Mouse (Mus musculus) stomach, postnatal 0 days (tissue): ENCODE results near the gene Kat8.

Experiments
- CTCF ChIP-seq: IDR thresholded peaks from 2 replicates; pipeline ENCODE4 v1.5.1; 2016; ENCODE audit warnings: antibody characterized with exemption, low read depth, mild to moderate bottlenecking, moderate library complexity
- EP300 ChIP-seq: optimal IDR thresholded peaks from 2 replicates; pipeline ENCODE3; 2016; ENCODE audit warnings: antibody characterized with exemption

DNA sequence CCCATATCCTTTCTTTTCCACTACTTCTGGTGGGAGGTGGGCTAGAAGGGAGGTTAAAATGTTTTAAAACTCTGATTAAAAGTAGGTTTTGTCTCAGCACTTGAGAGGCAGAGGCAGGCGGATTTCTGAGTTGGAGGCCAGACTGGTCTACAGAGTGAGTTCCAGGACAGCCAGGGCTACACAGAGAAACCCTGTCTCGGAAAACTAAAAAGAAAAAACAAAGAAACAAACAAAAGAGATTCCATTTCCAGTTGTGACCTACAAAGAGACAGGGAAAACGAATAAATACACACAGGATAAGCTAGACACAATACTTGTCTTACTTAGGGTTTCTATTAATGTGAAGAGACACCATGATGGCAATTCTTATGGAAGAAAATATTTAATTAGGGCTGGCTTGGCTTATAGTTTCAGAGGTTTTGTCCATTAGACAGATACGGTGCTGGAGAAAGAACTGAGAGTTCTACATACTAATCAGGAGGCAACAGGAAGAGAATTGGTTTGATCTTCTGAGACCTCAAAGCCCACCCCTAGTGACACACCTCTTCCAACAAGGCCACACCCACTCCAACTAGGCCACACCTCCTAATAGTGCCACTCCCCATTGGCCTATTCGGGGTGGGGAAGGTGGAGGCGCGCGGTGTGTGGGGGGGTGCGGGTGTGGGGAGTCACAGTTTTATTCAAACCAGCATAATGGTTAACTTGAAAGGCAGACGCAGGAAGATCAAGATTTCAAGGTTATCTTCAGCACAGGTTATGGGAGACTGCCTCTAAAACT lies 13.9 kb upstream of the Kat8 start:
- TF ChIP-seq CTCF: no peak
- no peak for TF ChIP-seq EP300
